Mouse (Mus musculus) c-Kit-positive CD71-negative TER-119-negative erythroid progenitor cells, embryonic 14.5 days (primary cell): ENCODE results near the gene Tespa1.
"Not testable (repeated sequence)": the region's sequence is repeated elsewhere in the genome, so short reads cannot be mapped to it uniquely, and the experiment has no call there.

ENCODE experiments used
- DNase-seq: peaks from one replicate; pipeline ENCODE4 v3.0.0-alpha.2; 2013; ENCODE audit warnings: low read depth

The Tespa1 gene

DNA sequence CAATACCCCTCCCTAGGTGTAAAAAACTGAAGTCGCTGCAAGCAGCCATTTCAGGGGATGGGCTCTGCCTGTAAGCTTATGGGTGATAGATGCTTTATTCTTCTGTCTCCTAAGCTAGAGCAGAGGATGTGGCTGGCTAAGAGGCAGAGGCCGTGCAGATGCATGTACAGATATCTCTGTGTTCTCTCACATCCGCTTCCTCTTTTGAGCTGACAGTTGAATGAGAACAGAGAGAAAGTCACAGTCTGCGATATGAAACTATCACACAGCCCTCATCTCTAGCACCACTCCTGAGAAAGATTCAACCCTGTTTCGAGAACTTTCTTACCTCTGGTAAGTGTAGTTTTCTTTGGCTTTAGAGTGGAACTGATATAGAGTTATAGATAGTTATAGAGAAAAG is at the start of gene Tespa1:
Tespa1 (plus strand) TSS at position 234 of the 400 bp plus-strand sequence.
- peak; percentile 58 for DNase-seq

DNA sequence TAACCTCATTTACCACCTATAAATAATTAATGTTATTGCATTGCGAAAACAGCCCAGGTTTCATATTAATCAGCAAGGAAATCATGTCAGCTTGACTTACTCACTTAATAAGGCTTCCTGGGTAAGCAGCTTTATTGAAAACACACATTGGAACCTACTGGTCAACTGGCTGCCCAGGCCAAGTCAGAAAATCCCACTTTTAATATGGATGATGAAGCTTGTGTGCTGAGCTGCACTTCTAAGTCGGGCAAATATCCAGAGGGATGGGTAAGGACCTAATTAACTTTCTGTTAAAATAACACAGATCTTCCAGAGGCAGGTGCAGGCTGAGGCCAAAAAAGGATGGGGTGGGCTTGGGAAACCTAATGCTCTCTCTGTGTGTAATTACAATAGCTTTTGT is 46.9 kb upstream of the Tespa1 start:
- no peak for DNase-seq

DNA sequence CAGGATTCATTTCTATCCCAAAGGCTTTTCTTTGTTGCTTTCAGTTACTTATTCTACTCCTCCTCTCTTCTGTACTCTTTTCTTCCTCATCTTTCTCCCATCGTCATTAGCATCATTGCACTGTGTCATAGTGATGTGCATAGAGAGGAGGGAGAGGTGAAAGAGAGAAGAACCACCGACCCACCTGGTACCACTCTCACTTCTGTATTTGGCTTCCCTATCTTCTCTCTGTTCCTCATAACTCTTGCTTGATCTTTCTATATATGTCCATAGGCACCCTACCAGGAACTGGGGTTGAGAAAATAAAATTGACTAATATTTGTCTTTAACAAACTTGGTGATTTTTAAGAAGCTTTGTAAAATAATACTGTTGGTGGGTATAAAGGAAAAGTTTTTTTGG is 46.2 kb upstream of the Tespa1 start:
- no peak for DNase-seq

DNA sequence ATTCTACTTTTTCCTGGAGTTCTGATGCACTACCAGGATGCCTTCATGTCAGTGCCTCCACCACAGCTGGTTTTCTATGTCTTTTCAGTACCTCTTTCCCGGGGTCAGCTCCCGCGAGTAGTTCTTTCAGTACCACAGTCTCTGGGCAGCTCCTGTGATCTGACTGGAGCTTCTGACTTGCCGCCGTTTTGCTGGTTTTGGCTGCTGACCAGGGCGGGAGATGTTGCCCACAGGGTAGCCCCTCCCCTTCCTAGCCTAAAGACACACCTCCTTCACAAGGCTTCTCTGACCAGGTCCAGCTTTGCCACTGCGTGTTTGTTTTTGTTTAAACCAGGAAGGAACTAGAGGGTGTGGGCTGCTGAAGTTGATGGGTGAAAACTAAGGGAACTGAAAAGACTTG is 42.6 kb upstream of the Tespa1 start, which contains the start of gene Neurod4:
Neurod4 (minus strand) TSS at position 175 of the 400 bp plus-strand sequence.
- DNase-seq, result peak; percentile 4

DNA sequence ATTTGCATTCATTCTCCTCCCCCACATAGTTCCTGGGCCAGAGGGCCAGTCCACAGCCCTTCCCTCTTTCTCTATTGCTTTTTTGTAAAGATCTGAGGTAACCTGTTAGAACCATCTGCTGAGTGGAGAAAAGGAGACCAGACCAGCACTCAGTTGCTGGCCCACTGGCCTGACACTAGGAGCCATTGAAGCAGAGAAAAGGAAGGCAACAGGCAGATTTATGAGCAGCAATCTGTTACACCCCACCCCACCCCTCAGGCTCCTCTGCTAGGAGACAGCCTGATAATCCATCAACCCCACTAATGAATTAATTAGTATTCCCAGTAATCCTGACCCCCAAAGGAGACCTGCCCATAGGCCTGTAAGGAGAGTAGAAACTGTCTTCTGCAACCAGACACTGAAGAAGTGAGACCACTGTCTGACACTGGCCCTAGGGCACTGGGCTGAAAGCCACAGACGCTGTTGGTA is 40.7 kb upstream of the Tespa1 start:
- DNase-seq, result no peak

DNA sequence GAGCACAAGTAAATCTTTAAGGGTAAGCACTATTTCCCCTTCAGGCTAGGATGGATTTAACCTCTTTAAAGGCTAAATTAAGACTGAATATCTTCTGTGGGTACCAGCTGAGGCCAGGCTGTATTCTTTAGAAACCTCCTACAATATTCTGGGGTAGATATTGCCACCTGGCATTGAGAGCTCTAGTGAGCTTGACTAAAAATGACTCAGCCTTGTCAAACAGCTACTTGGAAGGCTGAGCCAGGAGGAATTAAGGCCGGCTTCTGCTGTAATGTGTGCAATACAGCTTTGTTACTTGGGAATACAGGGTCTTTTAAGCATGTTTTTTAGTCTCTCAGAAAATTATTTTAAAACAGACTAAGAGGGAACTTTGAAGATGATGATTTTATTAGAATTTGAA is 35.5 kb upstream of the Tespa1 start:
- DNase-seq, result no peak

DNA sequence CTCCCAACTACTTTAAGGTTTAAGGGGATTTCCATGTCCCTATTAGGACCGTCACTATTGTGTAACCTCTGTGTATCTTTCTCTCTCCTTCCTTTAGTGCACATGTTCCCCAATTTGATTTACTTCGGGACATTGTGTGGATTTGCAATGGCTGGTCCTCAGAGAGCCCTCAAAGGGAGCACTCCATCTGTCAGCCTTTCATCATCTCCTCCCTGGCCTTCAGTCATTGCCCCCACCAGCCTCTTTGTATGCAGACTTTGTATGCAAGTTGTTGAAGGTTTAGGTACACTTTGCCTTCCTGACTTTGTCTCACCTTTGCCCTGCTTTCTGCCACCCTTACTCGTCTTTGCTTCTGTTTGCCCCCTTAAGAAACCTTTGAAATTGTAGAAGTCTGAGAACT is 34.7 kb upstream of the Tespa1 start:
- DNase-seq, result no peak

DNA sequence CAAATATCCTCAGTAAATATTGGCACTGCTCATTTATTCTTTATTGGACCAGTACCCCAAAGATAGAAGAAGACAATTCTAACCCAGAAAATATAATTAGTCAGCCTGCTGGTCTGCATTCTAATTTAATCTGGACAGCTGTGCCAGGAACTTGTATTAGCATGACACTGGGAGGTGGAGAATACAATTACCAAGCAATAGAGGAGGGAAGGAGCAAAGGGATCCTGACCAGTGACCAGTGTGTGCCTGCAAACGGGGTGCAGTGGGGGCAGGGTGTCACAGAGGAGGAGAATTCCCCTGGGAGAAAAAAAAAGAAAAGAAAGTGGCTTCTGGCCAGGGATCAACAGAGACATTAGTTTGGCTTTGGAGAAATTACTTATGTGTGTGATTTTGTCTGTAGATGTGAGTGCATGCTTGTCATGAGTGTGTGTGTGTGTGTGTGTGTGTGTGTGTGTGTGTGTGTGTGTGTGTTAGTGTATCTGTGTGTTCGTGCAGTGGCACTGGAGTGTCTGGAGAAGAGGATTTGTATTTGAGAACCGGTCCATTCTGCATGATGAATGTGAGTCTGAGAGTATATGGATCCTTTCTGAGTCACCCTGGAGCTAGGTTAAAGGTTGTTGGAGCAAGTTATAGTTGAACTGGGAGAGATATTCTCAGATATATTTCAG is 28.8 kb upstream of the Tespa1 start:
- DNase-seq, result no peak

DNA sequence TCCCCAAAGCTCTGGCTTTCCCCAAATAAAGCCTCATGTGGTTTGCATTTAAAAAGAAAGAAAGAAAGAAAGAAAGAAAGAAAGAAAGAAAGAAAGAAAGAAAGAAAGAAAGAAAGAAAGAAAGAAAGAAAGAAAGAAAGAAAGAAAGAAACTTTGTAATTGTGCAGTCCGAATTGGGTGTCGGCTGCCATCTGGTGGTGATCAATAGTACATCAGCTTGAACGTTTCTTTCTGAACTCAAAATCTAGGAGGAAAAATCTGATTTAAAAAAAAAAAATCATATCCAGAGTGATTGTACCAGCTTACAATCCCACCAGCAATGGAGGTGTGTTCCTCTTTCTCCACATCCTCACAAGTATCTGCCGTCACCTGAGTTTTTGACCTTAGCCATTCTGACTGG is 23.9 kb upstream of the Tespa1 start:
- DNase-seq, result not testable (repeated sequence)

DNA sequence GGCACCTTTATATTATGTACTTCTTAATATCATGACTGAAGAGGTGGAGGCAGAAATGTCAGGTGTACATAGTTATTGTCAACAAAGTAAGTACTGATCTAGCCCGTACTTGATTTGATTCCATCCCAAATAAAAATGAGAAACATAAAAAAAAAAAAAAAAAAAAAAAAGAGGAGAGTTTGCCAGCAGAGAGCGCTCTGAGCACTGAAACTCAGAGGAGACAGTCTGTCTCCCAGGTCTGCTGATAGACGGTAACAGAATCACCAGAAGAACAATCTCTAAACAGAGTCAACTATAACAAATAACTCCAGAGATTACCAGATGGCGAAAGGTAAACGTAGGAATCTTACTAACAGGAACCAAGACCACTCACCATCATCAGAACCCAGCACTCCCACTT is 18.5 kb upstream of the Tespa1 start:
- not testable (repeated sequence) for DNase-seq

DNA sequence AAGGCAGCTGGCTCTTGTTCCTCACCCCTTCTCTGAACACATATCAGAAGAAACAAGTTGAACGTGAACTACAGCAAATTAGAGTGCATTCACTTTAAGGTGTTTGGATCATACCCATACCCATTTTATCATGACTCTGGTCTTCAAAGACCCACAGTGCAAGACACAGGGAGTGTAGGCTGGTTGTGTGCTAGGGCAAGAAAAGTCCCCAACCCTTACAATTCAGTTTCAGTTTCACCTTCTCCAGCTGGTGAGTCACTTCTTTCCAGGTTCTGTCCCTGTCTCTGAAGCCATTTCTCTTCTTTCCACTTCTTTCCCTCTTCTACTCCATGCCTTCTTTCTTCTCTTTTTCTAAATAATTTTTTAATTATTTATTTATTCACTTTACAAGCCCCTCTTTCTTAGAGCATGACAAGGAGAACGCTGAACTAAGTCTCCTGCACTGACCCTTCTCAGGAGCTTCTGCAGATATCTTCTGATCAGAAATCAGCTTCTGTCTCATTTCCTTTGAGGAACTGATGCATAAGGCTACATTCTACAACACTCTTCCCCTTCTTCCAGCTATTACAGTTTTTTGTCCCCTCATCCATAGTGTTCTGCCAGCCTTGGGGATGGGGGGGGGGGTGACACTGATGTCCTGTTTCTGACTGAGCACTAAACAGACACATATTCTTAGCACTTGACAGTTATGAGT is 11.0 kb upstream of the Tespa1 start:
- no peak for DNase-seq

DNA sequence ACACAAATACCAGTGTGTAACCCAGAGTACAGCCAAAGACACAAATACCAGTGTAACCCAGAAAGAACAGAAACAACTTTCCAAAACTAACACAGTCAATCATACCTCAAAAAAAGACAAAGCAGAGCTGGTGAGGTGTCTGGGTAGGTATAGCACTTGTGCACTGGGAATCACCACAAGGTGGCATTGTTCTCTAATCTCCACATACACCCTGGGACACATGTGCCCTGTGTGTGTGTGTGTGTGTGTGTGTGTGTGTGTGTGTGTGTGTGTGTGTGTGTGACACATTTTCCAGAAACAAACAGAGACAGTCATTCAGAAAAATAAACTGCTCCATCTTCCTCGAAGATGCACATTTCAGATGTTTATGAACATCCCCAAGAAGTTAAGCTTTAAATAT is 9.1 kb upstream of the Tespa1 start:
- DNase-seq, result no peak

DNA sequence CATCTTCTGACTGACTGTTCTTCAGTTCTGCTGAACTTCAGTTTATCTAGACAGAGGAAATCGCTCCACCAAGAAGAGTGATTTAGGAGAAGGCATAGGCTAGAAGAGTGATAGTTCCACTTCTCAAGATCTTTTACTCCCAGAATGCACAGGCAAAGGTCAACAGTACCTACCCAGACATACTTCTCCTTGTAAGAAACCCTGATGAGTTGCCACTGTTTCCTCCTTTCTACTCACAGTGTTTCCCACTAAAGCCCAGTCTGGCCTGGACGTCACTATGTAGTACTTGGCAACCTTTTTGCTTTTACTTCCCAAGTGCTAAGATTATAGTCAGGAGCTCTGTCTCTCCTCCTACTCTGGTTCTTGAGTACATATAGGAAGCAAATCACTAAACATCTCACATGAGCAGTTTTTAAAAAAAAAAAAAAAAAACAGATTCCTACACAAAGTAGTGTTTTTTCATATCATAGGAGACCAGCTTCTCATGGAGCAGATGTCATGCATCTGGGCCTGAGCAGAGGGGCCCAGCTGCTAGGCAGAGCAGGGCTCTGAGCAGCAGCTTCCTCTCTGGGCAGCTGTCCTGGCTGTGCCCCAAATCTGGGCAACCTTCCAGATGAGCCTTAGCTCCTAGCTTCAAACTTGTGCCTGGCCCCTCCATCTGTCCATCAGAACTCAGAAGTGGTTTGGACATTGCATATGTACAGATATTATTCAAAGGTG is 8.4 kb upstream of the Tespa1 start:
- DNase-seq, result no peak

DNA sequence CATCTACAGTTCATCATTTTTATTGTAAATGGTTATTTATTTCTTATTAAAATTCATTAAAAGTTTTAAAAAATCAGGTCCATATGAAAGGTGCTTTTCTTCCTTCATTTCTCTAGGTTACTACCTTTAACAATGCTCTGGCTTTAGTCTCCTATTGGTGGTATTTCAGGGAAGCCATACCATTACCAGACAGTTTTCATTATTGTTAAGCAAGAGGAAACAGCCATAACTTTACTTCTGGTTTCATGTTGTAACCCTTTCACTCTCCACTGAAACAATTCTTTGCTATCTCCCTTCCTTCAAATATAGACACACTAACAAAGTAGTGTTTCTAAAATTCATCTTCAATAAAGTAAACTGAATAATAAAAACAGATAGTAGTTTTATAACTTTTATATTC is 6.8 kb upstream of the Tespa1 start:
- no peak for DNase-seq

DNA sequence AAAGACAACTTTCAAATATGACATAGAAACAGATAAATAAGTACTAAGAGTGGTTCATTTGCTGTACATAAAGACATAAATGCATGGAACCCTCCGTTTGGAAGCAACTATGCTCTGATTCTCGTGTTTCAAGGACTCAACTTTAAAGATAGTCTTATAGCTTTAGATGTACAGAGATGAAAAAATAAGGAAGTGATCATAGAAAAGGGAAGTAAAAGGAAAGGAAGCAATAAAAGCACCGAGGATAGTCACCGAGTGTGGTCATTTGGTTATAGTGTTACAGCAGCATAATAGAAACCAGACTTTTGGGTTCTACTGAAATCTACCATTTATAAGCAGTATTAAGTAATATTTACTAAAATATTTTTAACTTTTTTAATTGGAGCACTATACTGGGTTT is 4.0 kb upstream of the Tespa1 start:
- DNase-seq, result no peak

DNA sequence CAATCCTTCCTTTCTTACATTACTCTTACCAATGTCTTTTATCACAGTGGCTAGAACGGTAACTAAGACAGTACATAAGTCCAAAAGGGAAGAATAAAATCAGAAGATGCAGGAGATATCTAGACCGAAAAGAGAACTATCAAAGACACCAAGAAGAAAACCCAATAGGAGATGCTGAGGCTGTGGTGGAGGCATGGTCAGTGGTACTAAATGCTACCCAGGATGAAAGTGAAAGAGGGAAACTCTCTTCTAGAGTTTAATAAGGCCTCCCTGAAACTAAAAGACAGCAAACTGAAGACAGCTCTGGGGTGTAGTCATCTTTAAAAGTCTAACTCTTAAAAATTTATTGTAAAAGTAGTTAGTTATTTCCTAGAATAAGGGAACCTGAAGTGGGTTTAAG is 2.0 kb upstream of the Tespa1 start:
- DNase-seq, result no peak

DNA sequence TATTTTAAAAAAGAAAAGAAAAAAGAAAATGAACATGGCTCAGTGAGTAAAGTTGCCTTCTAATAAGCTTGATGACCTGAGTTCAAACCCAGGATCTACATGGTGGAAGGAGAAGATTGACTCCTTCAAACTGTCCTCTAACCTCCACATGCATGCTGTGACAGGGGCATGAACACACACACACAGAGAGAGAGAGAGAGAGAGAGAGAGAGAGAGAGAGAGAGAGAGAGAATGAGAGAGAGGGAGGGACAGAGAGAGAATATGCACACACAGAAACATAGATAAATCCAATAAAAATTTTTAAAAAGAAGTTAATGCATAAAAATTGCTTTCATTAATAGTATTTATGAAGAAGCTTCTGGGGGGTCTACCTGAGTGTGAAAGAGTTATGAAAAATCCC is 608 bp upstream of the Tespa1 start:
- no peak for DNase-seq

DNA sequence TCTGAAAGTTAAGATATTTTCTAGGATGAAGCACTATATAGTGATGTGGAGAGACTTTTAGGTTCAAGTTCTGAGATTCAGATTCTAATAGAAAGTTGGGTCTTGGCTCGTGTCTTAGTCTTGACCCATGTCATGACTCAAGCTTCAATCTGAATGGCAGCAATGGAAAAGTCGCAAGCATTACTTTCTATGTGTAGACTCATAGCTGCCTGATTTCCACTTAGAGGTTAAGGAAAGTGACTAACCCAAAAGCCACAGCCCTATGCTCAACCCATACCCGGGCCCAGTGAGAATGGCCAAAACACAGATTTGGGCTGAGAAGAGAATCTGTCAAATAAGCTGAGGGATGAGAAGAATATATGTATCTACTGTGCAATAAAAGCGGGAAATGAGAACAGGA is 1.6 kb downstream of the Tespa1 start:
- no peak for DNase-seq

DNA sequence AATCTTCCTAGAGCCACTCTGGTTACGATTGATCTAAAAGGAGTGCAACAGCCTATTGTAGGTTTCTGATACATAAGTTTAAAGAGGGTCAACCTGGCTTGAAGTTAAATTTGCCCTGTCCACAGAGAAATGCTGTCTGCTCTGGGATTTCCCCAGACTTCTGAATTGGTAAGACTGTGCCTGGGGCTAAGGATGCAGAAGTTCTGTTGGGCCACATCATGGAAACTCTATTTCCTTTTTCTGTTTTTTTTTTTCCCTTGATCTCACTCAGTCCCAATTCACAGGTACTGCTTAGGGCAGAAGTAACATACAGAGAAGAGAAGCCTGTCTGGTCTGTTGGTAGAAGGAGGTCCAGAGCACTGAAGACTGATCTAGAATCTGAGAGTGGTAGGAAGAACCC is 8.0 kb downstream of the Tespa1 start:
- DNase-seq, result no peak

DNA sequence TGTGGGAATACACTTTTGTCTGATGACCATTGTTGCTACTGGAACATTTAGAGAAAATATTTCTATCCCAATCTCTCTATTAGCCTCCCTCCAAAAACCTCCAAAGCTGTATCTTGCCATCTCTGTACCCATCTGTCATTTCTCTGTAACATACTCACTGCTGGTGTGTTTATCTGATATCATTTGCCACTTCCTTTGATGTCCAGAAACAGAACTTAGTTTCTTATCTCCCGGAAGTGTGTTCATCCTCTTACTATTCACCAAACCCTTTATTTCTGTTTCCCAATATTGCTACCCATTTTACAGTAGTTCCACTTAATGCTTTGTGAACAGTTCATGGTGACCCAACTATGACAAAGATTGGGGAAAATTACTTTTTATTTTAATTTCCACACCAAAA is 13.7 kb downstream of the Tespa1 start:
- no peak for DNase-seq

DNA sequence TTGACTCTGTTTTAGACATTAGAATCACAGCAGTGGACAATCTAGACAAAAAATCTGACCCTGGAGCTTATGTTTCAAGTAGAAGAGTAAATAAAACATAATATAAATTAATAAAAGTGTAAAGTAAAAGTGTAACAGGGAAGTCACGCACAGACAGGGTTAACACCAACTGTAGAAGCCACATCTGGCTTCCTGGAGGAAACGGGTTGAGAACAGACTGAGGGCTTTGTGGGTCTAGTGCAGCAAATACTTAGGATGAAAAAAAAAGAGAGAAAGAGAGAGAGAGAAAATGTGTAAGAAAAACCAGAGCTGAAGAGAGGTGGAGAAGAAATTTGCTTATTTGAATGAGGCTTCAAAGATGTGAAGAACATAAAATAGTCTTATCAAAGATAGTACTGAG is 14.9 kb downstream of the Tespa1 start:
- no peak for DNase-seq

DNA sequence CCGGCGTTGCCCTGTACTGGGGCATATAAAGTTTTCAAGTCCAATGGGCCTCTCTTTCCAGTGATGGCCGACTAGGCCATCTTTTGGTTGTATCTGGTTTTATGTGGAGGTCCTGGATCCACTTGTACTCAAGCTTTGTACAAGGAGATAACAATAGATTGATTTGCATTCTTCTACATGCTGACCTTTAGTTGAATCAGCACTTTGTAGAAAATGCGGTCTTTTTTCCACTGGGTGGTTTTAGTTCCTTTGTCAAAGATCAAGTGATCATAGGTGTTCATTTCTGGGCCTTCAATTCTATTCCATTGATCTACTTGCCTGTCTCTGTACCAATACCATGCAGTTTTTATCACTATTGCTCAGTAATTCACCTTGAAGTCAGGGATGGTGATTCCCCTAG is 17.4 kb downstream of the Tespa1 start:
- DNase-seq, result not testable (repeated sequence)

DNA sequence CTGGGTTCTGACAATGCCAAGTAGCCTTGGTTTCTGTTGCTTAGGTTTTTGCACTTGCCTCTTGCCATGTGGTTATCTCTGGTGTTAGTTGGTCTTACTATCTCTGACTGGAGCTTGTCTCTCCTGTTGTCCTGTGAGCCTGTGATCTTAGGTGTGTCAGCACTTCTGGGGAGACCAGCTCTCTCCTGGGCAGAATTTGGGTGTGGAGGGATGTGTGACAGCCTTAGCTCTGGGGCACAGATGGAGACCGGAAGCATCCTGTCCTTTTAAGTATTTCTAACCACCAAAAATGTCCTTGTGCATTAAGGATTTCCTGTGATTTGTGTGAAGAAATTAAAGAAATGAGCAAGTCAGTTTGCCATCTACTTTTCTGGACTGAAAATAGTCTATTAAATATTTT is 21.4 kb downstream of the Tespa1 start:
- DNase-seq, result no peak
